Mouse (Mus musculus): Measurements from ENCODE around the gene Ccnb2.

Ccnb2 gene

DNA sequence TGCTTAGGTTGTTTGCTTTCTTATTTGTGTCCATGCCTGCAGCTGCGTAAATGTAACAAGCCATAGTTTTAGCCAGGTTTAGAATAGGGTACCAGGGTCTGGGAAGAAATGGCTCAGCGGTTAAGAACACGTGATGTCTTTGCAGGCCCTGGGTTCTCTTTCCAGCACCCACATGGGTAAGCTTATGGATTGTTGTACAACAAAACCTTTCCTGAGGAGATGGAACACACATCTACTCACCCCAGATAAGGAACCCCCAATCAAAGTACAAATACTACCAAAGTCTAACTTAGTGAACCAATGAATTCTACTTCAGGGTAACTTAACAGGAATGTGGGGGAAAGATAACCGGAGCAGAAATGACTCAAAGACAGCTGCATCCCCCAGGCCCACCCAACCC lies 36.9 kb downstream of the Ccnb2 start:
- no peak for DNase-seq (ENCODE audit: low spot score in 2 of 2)

DNA sequence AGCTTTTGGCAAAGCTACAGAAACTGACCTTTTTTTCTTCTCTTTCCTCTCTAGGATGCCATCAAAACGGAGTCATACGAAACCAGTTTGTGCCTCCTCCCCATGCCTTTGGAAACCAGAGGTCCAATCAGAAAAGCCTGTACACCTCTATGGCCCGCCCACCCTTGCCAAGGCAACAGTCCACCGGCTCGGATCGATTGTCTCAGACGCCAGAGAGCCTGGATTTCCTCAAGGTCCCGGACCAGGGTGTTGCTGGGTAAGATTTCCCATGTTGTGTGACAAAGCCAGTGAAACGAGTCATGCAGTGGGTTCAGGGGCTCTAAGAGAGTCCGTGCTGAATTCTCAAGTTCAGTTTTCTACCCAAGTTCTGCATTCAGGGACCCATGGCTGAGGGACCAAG lies 37.6 kb downstream of the Ccnb2 start:
- DNase-seq (ENCODE audit: low spot score in 2 of 2), result no peak

DNA sequence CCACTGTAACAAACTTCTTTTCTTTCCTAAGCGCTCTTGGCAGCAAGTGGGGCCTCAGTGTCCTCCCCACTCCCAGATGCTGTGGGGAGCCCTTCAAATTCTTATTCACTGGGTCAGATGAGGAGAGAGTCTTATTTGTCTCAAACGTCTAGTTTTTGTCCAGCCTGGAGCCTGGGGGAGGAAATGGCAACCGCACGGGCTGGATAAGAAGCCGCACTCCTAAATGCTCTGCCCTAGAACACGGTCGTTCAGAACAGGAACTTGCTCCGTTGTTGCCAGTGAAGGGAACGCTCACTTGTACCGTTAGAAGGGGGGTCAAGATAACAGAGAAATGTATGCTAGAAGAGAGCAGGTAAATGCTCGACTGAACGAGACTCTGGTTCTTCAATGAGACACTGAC lies 39.3 kb downstream of the Ccnb2 start:
- no peak for DNase-seq (ENCODE audit: low spot score in 2 of 2)

DNA sequence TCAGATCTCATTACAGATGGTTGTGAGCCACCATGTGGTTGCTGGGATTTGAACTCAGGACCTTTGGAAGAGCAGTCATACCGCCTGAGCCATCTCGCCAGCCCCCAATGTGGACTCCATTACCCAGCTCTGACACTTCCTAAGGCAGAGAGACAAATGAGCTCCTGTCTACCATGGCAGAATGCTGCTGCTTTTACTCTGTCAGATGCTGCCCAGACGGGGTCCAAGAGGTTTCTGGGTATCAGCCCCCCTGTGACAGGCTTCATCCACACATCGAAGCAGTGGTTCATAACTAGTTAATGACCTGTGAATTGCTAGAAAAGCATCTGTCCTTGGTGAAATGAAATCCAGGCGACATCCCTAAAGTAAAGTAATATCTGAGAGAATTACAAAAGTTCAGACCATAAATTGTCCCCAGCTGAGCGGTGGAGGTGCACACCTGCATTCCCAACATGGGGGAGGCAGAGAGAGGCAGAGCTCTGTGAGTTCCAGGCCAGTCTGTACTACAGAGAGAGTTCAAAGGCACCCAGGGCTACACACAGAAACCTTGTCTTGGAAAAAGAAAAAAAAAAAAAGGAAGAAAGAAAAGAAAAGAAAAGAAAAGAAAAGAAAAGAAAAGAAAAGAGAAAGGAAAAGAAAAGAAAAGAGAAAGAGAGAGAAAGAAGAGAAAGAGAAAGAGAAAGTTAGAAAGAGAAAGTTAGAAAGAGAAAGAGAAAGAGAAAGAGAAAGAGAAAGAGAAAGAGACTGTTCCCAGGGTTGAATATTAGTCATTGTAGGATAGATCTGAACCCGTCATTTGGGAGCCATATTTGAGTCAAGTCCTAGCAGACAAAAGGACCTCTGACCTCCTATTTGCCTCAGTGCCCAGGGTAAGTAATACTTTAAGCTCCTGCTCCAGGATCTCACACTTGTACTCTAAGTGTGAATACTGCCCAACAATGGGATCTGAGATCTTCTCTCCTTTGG lies 41.6 kb downstream of the Ccnb2 start:
- no peak for DNase-seq (ENCODE audit: low spot score in 2 of 2)

DNA sequence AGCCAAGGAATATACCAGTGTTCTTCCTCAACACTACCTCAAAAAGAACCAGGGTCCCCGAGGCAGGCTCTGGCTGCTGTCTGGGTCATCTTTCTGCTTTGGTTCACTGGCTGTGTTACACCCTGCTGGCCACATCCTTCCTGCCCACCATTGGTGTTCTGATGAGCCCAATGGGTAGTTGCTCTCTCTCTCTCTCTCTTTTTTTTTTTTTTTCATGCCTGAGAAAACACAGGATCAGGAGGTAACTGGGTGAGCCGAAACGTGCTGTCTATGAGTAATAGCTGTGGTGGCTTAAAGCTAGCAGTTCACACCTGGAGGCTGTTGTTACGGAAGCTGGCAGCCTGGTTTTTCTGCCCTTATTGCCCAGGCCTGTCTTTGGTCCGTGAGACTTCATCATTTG lies 49.7 kb downstream of the Ccnb2 start:
- DNase-seq (ENCODE audit: low spot score in 2 of 2), result peak; percentile 64 to 75

DNA sequence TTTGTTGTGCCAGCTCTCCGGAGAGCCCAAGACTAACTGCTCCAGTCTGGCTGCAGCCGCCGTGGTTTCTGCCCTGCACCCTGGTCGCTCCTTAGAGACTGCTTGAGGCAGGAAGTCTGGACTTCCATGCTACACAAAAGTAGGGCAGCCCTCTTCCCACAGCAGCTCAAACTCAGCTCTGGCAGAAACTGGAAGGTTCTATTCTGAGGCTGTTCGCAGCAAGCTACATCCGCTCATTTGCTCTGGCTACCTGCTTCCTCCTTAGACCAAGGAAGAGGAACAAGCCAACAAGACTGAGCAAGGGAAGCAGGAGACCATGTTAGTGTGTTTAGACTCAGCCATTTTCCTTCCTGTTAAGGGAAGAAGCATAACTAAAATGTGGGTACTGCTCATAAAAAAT lies 54.4 kb downstream of the Ccnb2 start:
- DNase-seq (ENCODE audit: low spot score in 2 of 2), result no peak

DNA sequence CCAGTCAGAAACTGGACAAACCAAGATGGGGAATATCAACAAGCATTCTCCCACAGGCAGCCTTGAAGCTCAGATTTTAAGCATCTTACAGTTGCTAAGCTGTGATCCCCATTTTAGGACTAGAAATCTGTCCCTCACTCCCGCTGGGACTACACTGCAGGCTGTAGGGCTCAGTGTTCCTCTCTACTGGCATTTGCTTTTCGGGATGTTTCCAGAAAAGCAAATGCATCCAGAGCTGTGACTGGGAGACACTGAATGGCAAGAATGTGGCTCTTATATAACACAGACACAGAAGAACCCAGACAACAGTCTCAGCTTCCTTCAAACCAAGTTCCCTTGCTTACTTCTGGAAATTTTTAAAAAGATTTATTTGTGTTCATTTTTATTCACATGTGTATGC lies 55.4 kb downstream of the Ccnb2 start:
- DNase-seq (ENCODE audit: low spot score in 2 of 2), result no peak

DNA sequence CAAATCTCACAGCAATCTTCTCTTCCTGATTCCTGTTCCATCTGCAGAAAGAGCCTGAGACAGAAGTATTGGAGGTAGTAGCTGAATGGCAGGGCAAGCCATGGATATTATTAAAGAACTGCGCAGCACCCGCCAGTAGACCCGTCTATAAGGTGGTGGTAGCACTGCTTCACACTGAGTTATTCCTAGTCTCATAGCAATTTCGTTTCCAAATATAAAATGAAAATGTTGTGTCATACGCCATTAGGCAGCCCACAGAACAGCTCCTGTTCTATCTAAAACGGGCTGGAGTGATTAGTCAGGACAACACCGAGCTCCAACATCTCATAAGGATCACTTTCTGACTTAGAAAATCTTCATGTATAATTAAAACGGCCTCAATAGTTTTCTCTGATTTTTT lies 56.6 kb downstream of the Ccnb2 start:
- no peak for DNase-seq (ENCODE audit: low spot score in 2 of 2)

DNA sequence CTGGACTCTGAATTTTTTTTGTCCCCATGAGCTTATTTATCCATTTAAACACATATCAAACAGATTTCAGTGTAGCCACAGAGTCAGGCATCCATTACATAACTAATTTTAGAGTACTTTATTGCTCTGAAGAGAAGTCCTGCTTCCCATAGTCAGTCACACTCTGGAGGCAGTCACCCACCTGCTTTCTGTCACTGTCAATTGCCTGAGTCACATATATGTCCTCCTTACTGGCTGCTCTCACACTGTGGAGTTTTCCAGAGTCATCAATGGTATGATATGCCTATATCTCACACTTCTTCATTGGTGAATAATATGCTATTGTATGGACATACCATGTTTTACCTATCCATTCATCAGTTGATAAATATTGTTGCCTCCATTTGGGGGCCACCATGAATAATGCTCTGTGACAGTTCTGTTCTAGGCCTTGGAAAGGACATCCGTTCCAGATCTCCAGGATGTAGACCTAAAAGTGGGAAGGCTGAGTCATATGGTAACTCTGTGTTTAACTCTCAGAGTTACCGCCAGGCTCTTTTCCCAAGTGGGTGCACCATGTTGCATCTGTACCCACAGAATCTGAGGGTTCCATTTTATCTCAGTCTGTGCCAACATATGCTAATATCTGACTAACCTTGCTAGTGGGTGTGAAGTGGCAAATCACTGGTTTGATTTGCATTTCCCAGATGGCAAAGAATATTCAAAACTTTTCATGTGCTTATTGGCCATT lies 61.8 kb downstream of the Ccnb2 start:
- no peak for DNase-seq (ENCODE audit: low spot score in 2 of 2)
